Mouse (Mus musculus): ENCODE results near the gene 2310033P09Rik. TPM values are rescaled to one million over a fixed set of nuclear protein-coding genes. Genes with fewer than 3 reads are reported as not detected.

The 2310033P09Rik gene
- polyA plus RNA-seq, 1 experiment from 2014 or later, result 34.3 TPM

GRCm38 (mm10) chr11:59165616-59166241 lies 42.4 kb upstream of the 2310033P09Rik start:
- no peaks in the 10 kb centered on the region for H3K36me3 ChIP-seq (ENCODE audit: control insufficient read depth, insufficient read depth, low read length)
- no peak overlapping the region for H3K27ac ChIP-seq (ENCODE audit: low read length)
- no peak overlapping the region for H3K9ac ChIP-seq (replicated peaks; ENCODE audit: low read depth, low read length)
- H3K4me2 ChIP-seq (replicated peaks; ENCODE audit: low read depth, low read length), result no peak overlapping the region
- no peak for ATAC-seq (ENCODE audit: insufficient number of reproducible peaks, insufficient read depth, low FRiP score, low read depth)
- H3K4me1 ChIP-seq (ENCODE audit: control insufficient read depth, insufficient read depth, low read length), result 0 out of 2 replicates have a peak, but pooled peaks cover 5% of the 10 kb centered on the region
- H3K9me3 ChIP-seq (ENCODE audit: control insufficient read depth, low read depth, low read length), result no peaks in the 10 kb centered on the region
- H3K4me3 ChIP-seq (ENCODE audit: low read depth, low read length), result no peak overlapping the region
- no peaks in the 10 kb centered on the region for H3K27me3 ChIP-seq (ENCODE audit: control insufficient read depth, insufficient read depth, low read length)
- WGBS, result 60% methylated on average over 2 of the region's 2 CpGs

DNA sequence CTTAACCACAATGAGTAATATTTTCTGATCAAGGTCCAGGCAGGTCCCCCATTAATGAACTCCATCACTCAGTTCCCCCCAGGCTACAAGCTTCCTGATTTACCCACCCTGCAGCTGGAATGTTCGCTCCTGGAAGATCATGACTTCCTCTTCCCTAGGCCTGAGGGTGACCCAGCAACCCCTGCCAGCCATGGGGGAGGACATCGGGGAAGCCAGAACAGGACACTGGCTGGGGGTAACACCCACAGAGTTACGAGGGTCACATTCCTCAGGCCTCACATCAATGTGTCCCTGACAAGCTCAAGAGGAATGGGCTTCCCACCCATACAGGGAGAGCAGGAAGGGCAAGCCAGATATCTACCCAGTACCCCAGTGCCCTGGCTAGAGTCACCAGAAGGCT lies 38.3 kb upstream of the 2310033P09Rik start:
- no peaks in the 10 kb centered on the region for H3K4me1 ChIP-seq (ENCODE audit: control insufficient read depth, insufficient read depth, low read length)
- H3K36me3 ChIP-seq (ENCODE audit: control insufficient read depth, insufficient read depth, low read length), result no peaks in the 10 kb centered on the region
- no peak overlapping the region for H3K4me3 ChIP-seq (ENCODE audit: low read depth, low read length)
- no peak for ATAC-seq (ENCODE audit: insufficient number of reproducible peaks, insufficient read depth, low FRiP score, low read depth)
- no peak overlapping the region for H3K9ac ChIP-seq (replicated peaks; ENCODE audit: low read depth, low read length)
- no peaks in the 10 kb centered on the region for H3K9me3 ChIP-seq (ENCODE audit: control insufficient read depth, low read depth, low read length)
- H3K27me3 ChIP-seq (ENCODE audit: control insufficient read depth, insufficient read depth, low read length), result no peaks in the 10 kb centered on the region; the same call in 1 of the 2 replicates
- WGBS, result 50% methylated on average over 3 of the region's 3 CpGs
- H3K4me2 ChIP-seq (replicated peaks; ENCODE audit: low read depth, low read length), result no peak overlapping the region
- H3K27ac ChIP-seq (ENCODE audit: low read length), result no peak overlapping the region

DNA sequence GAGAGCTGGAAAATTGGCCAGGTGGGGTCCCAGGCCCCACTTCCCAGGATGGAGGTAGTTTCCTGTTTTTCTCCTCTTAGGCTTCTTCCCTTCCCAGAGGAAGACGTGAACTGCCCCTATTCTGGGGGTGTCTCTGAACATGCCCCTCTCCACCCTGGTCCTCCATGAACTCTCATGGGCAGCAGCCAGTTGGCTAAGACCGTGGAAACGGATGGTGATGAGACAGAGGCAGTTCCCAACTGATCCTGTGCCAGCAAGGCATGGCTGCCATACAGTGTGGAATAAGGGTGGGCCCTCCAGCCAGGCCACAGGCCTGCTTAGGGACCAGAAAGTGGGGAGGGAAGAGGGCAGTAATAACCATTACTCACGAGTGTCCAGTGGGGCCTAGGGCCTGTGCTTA lies 37.6 kb upstream of the 2310033P09Rik start:
- 73% methylated on average over 4 of the region's 4 CpGs for WGBS
- no peaks in the 10 kb centered on the region for H3K9me3 ChIP-seq (ENCODE audit: control insufficient read depth, low read depth, low read length)

DNA sequence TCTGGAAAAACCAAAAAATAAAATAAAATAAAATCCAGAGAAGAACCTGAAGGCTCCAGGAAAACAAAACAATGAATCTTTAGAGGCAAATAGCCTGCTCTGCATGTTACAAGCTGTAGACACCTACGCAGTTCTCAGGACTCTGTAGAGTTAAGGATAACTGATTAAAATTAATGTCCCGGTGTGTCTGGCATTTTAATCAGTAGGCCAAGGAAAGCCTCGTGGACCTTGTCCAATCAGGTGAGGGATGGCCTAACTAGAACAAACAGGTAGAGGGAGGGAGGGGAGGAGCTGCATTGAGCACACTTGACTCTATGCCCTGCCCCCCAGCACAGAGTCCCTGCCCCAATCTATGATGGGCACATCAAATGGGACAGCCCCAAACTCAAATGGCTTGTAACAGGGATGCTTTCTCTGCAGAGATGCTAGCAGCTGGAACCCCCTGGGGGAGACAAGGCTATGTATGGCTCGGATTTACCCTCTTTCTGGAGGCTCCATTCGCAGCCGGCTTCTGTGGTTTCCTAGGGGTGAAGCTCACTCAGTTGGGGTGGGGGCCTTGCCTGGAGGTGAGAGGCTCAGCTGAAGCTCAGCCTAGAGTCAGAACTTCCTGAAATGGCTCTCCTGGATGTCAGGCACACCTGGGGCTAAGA lies 33.8 kb upstream of the 2310033P09Rik start:
- WGBS, result 44% methylated on average over 6 of the region's 6 CpGs

More for the DNA sequence above, 37.6 kb upstream of the 2310033P09Rik start:
- no peak overlapping the region for H3K4me3 ChIP-seq (ENCODE audit: low read depth, low read length)
- ATAC-seq (ENCODE audit: insufficient number of reproducible peaks, insufficient read depth, low FRiP score, low read depth), result no peak
- H3K9ac ChIP-seq (replicated peaks; ENCODE audit: low read depth, low read length), result no peak overlapping the region
- H3K27ac ChIP-seq (ENCODE audit: low read length), result no peak overlapping the region
- H3K4me1 ChIP-seq (ENCODE audit: control insufficient read depth, insufficient read depth, low read length), result no peaks in the 10 kb centered on the region
- no peaks in the 10 kb centered on the region for H3K36me3 ChIP-seq (ENCODE audit: control insufficient read depth, insufficient read depth, low read length)
- H3K4me2 ChIP-seq (replicated peaks; ENCODE audit: low read depth, low read length), result no peak overlapping the region
- peaks cover 6% of the 10 kb centered on the region for H3K27me3 ChIP-seq (ENCODE audit: control insufficient read depth, insufficient read depth, low read length)

DNA sequence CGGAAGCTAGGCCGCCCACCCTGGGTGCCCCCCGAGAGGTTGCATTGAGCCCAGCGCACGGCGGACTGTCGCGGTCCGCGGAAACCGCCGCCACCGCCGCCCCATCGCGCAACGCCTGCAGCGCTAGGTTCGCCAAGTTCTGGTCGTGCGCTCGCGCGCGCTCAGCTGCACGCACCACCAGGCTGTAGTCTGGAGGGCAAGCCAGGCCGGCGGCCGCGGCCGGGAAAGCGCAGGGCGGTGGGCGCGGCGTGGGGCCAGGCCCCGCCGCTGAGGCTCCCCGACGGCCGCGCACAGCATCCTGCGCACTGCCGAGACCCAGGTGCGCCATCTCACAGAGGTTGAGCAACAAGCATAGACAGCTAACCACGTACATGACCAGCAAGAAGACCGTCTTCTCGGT lies 31.6 kb upstream of the 2310033P09Rik start:
- H3K27ac ChIP-seq (ENCODE audit: low read length), result no peak overlapping the region
- 2% methylated on average over 48 of the region's 48 CpGs for WGBS
- no peaks in the 10 kb centered on the region for H3K9me3 ChIP-seq (ENCODE audit: control insufficient read depth, low read depth, low read length)
- H3K4me1 ChIP-seq (ENCODE audit: control insufficient read depth, insufficient read depth, low read length), result peaks cover 4% of the 10 kb centered on the region; the same call in 1 of the 2 replicates
- H3K27me3 ChIP-seq (ENCODE audit: control insufficient read depth, insufficient read depth, low read length), result peaks cover 43% of the 10 kb centered on the region
- ATAC-seq (ENCODE audit: insufficient number of reproducible peaks, insufficient read depth, low FRiP score, low read depth), result no peak
- H3K4me3 ChIP-seq (ENCODE audit: low read depth, low read length), result peak overlapping the region; percentile 17
- peak overlapping the region; percentile 30 for H3K4me2 ChIP-seq (replicated peaks; ENCODE audit: low read depth, low read length)
- no peaks in the 10 kb centered on the region for H3K36me3 ChIP-seq (ENCODE audit: control insufficient read depth, insufficient read depth, low read length)
- no peak overlapping the region for H3K9ac ChIP-seq (replicated peaks; ENCODE audit: low read depth, low read length)

More for the DNA sequence above, 33.8 kb upstream of the 2310033P09Rik start:
- Histone ChIP-seq H3K4me3 (ENCODE audit: low read depth, low read length) (no peak overlapping the region), H3K4me1 (ENCODE audit: control insufficient read depth, insufficient read depth, low read length) (peaks cover 4% of the 10 kb centered on the region; the same call in 1 of the 2 replicates), H3K9ac (replicated peaks; ENCODE audit: low read depth, low read length) (no peak overlapping the region), H3K4me2 (replicated peaks; ENCODE audit: low read depth, low read length) (no peak overlapping the region), H3K36me3 (ENCODE audit: control insufficient read depth, insufficient read depth, low read length) (no peaks in the 10 kb centered on the region), H3K27ac (ENCODE audit: low read length) (no peak overlapping the region), H3K9me3 (ENCODE audit: control insufficient read depth, low read depth, low read length) (no peaks in the 10 kb centered on the region), H3K27me3 (ENCODE audit: control insufficient read depth, insufficient read depth, low read length) (peaks cover 40% of the 10 kb centered on the region)
- no peak for ATAC-seq (ENCODE audit: insufficient number of reproducible peaks, insufficient read depth, low FRiP score, low read depth)

DNA sequence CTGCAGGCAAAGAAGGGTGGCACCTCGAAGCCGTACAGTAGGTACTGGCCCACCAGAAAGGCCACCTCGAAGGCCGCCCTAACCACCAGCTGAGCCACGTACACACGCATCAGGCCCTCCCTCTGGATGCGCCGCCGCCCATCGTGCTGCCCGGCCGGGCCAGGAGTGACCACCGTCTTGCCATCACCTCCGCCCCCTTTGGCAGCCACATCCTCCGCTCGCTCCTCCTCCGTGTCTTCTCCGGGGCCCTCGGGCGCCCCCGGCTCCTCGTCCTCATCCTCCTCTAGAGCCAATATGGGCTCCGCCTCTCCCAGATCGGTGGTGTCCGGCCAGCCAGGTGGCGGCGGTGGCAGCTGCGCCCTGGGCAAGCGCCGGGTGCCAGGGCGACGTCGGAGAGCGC lies 31.2 kb upstream of the 2310033P09Rik start:
- peaks cover 43% of the 10 kb centered on the region for H3K27me3 ChIP-seq (ENCODE audit: control insufficient read depth, insufficient read depth, low read length)
- peak overlapping the region; percentile 17; the same call in 1 of the 2 replicates for H3K4me3 ChIP-seq (ENCODE audit: low read depth, low read length)
- H3K4me1 ChIP-seq (ENCODE audit: control insufficient read depth, insufficient read depth, low read length), result peaks cover 4% of the 10 kb centered on the region; the same call in 1 of the 2 replicates
- no peak for ATAC-seq (ENCODE audit: insufficient number of reproducible peaks, insufficient read depth, low FRiP score, low read depth)
- H3K4me2 ChIP-seq (replicated peaks; ENCODE audit: low read depth, low read length), result peak overlapping the region; percentile 30
- no peak overlapping the region for H3K27ac ChIP-seq (ENCODE audit: low read length)
- H3K9ac ChIP-seq (replicated peaks; ENCODE audit: low read depth, low read length), result no peak overlapping the region
- H3K36me3 ChIP-seq (ENCODE audit: control insufficient read depth, insufficient read depth, low read length), result no peaks in the 10 kb centered on the region
- no peaks in the 10 kb centered on the region for H3K9me3 ChIP-seq (ENCODE audit: control insufficient read depth, low read depth, low read length)
- WGBS, result 8% methylated on average over 34 of the region's 34 CpGs

DNA sequence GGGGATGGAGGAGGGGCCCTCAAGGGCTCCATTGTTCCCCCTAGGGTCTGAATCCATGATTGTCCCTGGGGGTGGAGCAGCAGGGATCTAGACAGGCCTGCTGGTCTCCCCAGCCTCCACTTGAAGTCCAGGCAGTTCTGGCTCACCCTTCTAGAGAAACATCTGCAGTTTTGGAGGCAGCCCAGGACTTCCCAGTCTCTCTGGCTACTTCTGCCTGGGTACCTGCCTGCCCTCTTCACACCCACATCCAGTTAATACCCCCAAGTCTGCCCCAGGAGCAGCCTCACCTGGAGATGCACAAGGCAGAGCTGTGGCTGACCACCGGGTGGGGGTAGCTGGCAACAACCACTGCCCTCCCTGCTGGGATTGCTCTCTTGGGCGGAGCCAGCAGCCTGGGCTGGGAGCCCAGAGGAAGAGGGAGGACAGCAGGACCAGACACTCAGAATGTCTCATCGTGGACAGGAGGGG lies 25.2 kb upstream of the 2310033P09Rik start, which contains the start of gene Gjc2:
Gene Gjc2, minus strand, starts transcription at position 350 of the 468 bp plus-strand sequence.
- H3K4me3 ChIP-seq (ENCODE audit: low read depth, low read length), result no peak within 1 kb of the TSS
- H3K9ac ChIP-seq (replicated peaks; ENCODE audit: low read depth, low read length), result no peak within 1 kb of the TSS
- H3K4me2 ChIP-seq (replicated peaks; ENCODE audit: low read depth, low read length), result no peak within 1 kb of the TSS

DNA sequence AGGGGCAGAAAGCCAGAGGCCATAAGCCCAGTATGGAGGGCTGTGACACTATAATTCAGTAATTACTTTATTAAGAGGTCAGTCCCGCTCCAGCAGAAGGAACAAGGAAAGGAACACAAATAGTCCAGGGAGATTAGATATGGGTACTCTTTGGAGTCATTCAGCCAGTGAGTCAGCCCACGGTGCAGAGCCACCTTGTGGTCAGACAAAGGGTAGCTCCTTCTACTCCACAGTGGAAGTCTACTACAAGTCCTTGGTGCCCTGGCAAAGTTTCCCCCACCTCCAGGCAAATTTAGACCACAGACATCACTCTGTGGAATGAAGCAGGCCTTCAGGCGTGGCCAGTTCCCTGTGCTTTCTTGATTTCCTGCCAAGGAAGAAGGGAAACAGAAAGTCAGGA lies 24.3 kb upstream of the 2310033P09Rik start:
- H3K4me1 ChIP-seq (ENCODE audit: control insufficient read depth, insufficient read depth, low read length), result 0 out of 2 replicates have a peak, but pooled peaks cover 2% of the 10 kb centered on the region
- H3K27me3 ChIP-seq (ENCODE audit: control insufficient read depth, insufficient read depth, low read length), result peaks cover 6% of the 10 kb centered on the region; the same call in 1 of the 2 replicates
- no peak overlapping the region for H3K4me2 ChIP-seq (replicated peaks; ENCODE audit: low read depth, low read length)
- no peak for ATAC-seq (ENCODE audit: insufficient number of reproducible peaks, insufficient read depth, low FRiP score, low read depth)
- peaks cover 12% of the 10 kb centered on the region; the same call in 1 of the 2 replicates for H3K36me3 ChIP-seq (ENCODE audit: control insufficient read depth, insufficient read depth, low read length)
- H3K9ac ChIP-seq (replicated peaks; ENCODE audit: low read depth, low read length), result no peak overlapping the region
- 34% methylated on average over 3 of the region's 3 CpGs for WGBS
- no peak overlapping the region for H3K27ac ChIP-seq (ENCODE audit: low read length)
- H3K9me3 ChIP-seq (ENCODE audit: control insufficient read depth, low read depth, low read length), result no peaks in the 10 kb centered on the region
- no peak overlapping the region for H3K4me3 ChIP-seq (ENCODE audit: low read depth, low read length)

More for the DNA sequence above, 25.2 kb upstream of the 2310033P09Rik start, which contains the start of gene Gjc2:
- Histone ChIP-seq H3K27me3 (ENCODE audit: control insufficient read depth, insufficient read depth, low read length) (peaks cover 14% of the 10 kb centered on the region), H3K9me3 (ENCODE audit: control insufficient read depth, low read depth, low read length) (no peaks in the 10 kb centered on the region), H3K27ac (ENCODE audit: low read length) (peak within 1 kb of the TSS; percentile 39; the same call in 1 of the 2 replicates), H3K4me1 (ENCODE audit: control insufficient read depth, insufficient read depth, low read length) (0 out of 2 replicates have a peak, but pooled peaks cover 2% of the 10 kb centered on the region), H3K36me3 (ENCODE audit: control insufficient read depth, insufficient read depth, low read length) (peaks cover 12% of the 10 kb centered on the region; the same call in 1 of the 2 replicates)
- peak; percentile 24; the same call in 1 of the 2 replicates for ATAC-seq (ENCODE audit: insufficient number of reproducible peaks, insufficient read depth, low FRiP score, low read depth)
- 52% methylated on average over 3 of the region's 3 CpGs for WGBS
